Mouse (Mus musculus) thymus, adult 2 months (tissue): ENCODE measurements around the gene Macf1. TPM values are rescaled to one million over a fixed set of nuclear protein-coding genes. Genes with fewer than 3 reads are reported as not detected.
"Not testable (repeated sequence)": the region's sequence is repeated elsewhere in the genome, so short reads cannot be mapped to it uniquely, and the experiment has no call there.

Source experiments
- DNase-seq: peaks from one replicate; pipeline ENCODE4 v3.0.0; 2021
- H3K27ac ChIP-seq: fragments of 200-500 bp; 2 replicates; pipeline ENCODE4 v1.5.1; 2012; ENCODE audit warnings: low read length, control low read depth; ENCODE audit not compliant: control insufficient read depth, insufficient read depth
- H3K27me3 ChIP-seq: fragments of 200-500 bp; 2 replicates; pipeline ENCODE4 v1.6.1; 2012; ENCODE audit warnings: mild to moderate bottlenecking, low read length, moderate library complexity, mixed read lengths; ENCODE audit not compliant: control insufficient read depth, insufficient read depth
- H3K36me3 ChIP-seq: fragments of 200-500 bp; 2 replicates; pipeline ENCODE4 v1.6.1; 2012; ENCODE audit warnings: mild to moderate bottlenecking, low read length, moderate library complexity; ENCODE audit not compliant: control insufficient read depth, insufficient read depth
- H3K4me1 ChIP-seq: fragments of 200-500 bp; replicated peaks from 2 replicates; pipeline ENCODE4 v1.6.1; 2012; ENCODE audit warnings: low read length; ENCODE audit not compliant: control insufficient read depth, insufficient read depth
- H3K4me3 ChIP-seq: fragments of 200-500 bp; 2 replicates; pipeline ENCODE4 v1.5.1; 2012; ENCODE audit warnings: mild to moderate bottlenecking, low read length, control low read depth, moderate library complexity; ENCODE audit not compliant: control insufficient read depth, insufficient read depth
- CTCF ChIP-seq: fragments of 200-500 bp; IDR thresholded peaks from 2 replicates; pipeline ENCODE4 v1.5.1; 2012; ENCODE audit warnings: mild to moderate bottlenecking, control low read depth, low read length, moderate library complexity, borderline replicate concordance; ENCODE audit not compliant: control insufficient read depth, poor library complexity, insufficient read depth; ENCODE audit errors: extremely low read depth
- POLR2A ChIP-seq: fragments of 200-500 bp; IDR thresholded peaks from 2 replicates; pipeline ENCODE4 v1.6.1; 2012; ENCODE audit warnings: mild to moderate bottlenecking, low read length, control low read depth, moderate library complexity; ENCODE audit not compliant: control insufficient read depth, poor library complexity, insufficient read depth; ENCODE audit errors: extremely low read depth
- WGBS: fragments of 180-500 bp; shearing (Covaris S2); methylation state at CpG from one replicate; pipeline ENCODE4 v1.1.7; 2018; 5-methylcytosine and 5-hydroxymethylcytosine counted together
- polyA plus RNA-seq: library from polyadenylated mRNA; depleted of rRNA; stranded (reverse); fragments of >200 nt; gene quantifications from 2 replicates; pipeline ENCODE4 v1.2.3, GENCODE M21; 2012

The Macf1 gene
- polyA plus RNA-seq, 1 experiment: 121 TPM

DNA sequence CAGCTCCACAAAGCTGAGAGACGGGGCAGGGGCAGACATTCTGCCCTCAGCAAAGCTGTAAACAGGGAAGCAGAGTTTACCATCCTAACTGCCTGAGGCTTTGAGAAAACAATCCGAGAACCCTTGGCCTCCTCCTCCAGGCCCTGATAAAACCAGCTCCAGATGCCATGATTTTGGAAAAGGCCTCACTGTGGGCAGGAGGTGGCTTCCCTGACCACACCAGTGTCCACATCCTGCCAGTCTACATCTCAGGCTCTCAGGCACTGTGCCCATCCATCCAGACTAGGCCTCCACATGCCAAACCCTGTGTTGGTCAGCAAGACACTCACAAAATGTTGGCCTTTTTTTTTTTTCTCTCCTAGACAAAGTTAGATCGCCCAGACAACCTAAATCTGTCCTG lies 350.0 kb downstream of the Macf1 start:
- Histone ChIP-seq H3K4me3 (no peak overlapping the region), H3K36me3 (no peaks in the 10 kb centered on the region), H3K4me1 (0 out of 2 replicates have a peak, but pooled peaks cover 2% of the 10 kb centered on the region), H3K27ac (no peak overlapping the region), H3K27me3 (no peaks in the 10 kb centered on the region)
- no peak for DNase-seq
- no peak for TF ChIP-seq CTCF
- TF ChIP-seq POLR2A: no peak
- WGBS: 92% methylated on average over 3 of the region's 3 CpGs

DNA sequence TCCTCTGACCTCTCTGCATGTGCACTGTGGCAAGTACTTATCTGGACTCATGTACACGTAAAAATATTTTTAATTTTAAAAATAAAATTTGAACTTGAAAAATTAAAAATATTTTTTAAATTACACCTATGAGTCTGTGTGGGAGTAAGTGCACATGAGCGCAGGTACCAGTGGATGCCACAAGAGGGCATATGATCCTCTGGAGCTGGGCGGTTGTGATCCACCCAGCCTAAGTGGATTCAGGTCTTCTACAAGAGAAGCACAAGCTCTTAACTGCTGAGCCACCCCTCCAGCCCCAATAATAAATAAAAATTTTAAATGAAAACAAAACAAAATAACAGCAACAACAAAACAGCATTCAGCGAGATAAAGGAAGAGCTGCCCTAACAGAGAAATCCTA lies 351.0 kb downstream of the Macf1 start:
- no peaks in the 10 kb centered on the region for H3K36me3 ChIP-seq
- no peak overlapping the region for H3K4me3 ChIP-seq
- DNase-seq: no peak
- 94% methylated on average over 4 of the region's 4 CpGs for WGBS
- no peak for TF ChIP-seq CTCF
- TF ChIP-seq POLR2A: no peak
- no peaks in the 10 kb centered on the region for H3K27me3 ChIP-seq
- H3K4me1 ChIP-seq: 0 out of 2 replicates have a peak, but pooled peaks cover 2% of the 10 kb centered on the region
- no peak overlapping the region for H3K27ac ChIP-seq

DNA sequence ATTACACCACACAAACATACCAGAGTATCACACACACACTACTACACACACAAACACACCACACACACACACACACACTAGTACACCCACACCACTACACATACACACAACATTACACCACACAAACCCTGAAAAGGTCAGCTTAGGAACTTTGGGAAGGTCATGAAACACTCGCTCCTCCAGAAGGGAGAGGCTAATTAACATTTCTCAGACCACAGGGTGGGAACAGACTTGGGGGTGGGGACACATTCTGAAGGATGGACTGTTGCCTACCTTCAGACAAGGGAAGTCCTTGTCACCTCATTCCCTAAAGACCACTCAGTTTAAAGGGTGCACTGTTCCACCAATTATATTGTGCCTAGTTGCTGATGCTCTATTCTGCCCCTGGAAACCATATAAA lies 352.2 kb downstream of the Macf1 start:
- 97% methylated on average over 1 of the region's 1 CpGs for WGBS
- not testable (repeated sequence) for H3K27me3 ChIP-seq

DNA sequence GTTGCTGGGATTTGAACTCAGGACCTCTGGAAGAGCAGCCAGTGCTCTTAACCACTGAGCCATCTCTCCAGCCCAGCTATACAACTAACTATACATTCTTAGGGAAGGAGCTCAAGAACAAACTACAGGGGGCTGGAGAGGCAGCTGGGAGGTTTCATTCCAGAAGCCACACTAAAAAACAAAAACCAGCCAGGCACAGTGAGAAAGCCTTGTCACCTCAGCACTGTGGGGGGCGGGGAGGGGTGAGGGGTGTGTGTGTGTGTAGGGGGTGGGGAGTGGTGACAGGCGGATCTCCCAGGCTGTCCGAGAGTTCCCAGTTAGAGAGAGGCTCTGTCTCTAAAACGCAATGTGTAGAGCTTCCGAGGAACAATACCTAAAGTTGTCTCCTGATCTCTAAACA lies 352.8 kb downstream of the Macf1 start:
- H3K4me1 ChIP-seq: 0 out of 2 replicates have a peak, but pooled peaks cover 2% of the 10 kb centered on the region
- 92% methylated on average over 5 of the region's 5 CpGs for WGBS
- H3K27ac ChIP-seq: no peak overlapping the region
- H3K36me3 ChIP-seq: no peaks in the 10 kb centered on the region
- H3K4me3 ChIP-seq: no peak overlapping the region
- H3K27me3 ChIP-seq: no peaks in the 10 kb centered on the region
- no peak for TF ChIP-seq CTCF
- TF ChIP-seq POLR2A: no peak
- no peak for DNase-seq

More for the DNA sequence above, 352.2 kb downstream of the Macf1 start:
- not testable (repeated sequence) for H3K36me3 ChIP-seq, DNase-seq, H3K27ac ChIP-seq, H3K4me1 ChIP-seq, H3K4me3 ChIP-seq

DNA sequence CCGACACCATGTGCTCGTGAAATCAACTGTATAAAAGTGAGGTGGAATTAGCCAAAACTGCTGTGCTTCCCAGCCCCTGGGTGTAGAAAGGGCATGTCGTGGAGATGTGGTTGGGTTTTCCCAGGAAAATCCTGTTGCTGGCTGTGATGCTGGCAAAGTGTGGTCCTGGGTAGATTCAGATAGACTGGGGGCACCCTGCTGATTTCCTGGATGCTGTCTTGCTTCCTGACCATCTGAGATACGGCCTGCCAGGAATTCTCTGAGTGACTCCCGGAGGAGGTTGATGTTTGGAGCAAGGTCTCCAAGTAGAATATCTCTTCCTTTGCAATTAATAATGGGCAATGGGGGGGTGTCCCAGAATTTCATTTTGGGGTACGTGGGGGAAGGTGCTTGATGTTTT lies 355.2 kb downstream of the Macf1 start:
- WGBS: 94% methylated on average over 6 of the region's 6 CpGs
- H3K27ac ChIP-seq: no peak overlapping the region
- DNase-seq: no peak
- TF ChIP-seq POLR2A (no peak), CTCF (no peak)
- no peak overlapping the region for H3K4me3 ChIP-seq
- H3K27me3 ChIP-seq: no peaks in the 10 kb centered on the region
- no peaks in the 10 kb centered on the region for H3K4me1 ChIP-seq
- no peaks in the 10 kb centered on the region for H3K36me3 ChIP-seq

DNA sequence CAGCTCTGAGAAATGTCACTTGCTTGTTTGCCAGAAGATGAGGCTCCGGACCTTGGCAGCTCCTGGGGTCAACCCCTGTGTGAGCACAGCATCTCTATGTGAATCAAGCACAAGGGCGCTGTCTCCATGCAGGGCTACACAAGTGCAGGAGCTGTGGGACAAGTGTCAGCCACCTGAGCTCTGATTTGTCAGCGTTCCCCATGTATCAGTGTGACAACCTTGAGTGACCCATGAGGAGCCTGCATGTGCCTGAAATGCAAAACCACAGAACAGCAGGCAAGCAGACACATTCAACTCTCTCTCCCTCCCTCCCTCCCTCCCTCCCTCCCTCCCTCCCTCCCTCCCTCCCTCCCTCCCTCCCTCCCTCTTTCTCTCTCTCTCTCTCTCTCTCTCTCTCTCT lies 356.5 kb downstream of the Macf1 start:
- DNase-seq: no peak
- Histone ChIP-seq H3K27me3 (no peaks in the 10 kb centered on the region), H3K27ac (no peak overlapping the region), H3K4me1 (no peaks in the 10 kb centered on the region), H3K4me3 (no peak overlapping the region), H3K36me3 (no peaks in the 10 kb centered on the region)
- WGBS: 67% methylated on average over 3 of the region's 3 CpGs
- TF ChIP-seq CTCF (no peak), POLR2A (no peak)

DNA sequence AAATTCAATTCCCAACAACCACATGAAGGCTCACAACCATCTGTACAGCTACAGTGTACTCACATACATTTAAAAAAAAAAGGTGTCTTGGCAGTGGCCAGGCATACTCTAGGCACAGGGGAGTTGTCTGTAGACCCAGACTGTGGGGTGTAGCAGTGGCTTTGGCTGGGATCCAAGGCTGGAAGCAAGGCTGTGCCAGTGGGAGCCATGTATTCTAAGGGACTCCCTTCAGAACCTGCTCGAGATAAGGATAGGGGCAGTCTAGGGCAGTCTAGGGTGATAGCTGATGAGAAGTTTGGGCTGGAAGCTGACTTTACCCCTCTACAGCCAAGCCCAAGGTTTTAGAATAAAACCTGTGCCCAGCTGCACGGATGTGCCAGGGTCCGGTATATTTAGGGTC lies 358.1 kb downstream of the Macf1 start:
- Histone ChIP-seq H3K27me3 (no peaks in the 10 kb centered on the region), H3K36me3 (no peaks in the 10 kb centered on the region), H3K4me1 (no peaks in the 10 kb centered on the region), H3K27ac (no peak overlapping the region), H3K4me3 (no peak overlapping the region)
- TF ChIP-seq POLR2A (no peak), CTCF (no peak)
- 14% methylated on average over 3 of the region's 3 CpGs for WGBS
- no peak for DNase-seq
